Mouse (Mus musculus): ENCODE results near the gene Gmds. TPM values are rescaled to one million over a fixed set of nuclear protein-coding genes. Genes with fewer than 3 reads are reported as not detected.

Gene Gmds
- polyA plus RNA-seq, 1 experiment: 10.6 TPM

DNA sequence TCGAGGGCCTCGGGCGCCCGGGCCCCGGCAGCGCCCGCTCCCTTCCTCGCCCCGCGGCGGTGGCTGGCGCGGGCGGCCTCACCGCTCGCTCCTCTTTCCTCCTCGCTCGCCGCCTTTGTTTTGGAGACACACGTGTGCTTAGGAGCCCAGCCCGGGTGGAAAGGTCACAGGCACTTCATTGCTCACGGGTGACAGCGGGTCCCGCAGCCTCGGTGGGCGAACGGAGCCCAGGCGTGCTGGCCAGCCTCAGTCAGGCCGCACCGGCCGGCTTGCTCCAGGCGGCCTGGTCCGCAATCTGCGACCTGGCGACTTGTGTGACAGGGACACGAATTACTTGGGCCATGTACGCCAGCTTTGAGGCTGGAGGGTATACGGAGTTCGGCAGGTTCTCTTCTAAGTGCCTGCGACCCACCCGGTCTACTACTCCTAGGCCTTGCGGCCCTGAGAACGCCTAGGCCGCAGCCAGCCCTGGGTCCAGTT lies 527.0 kb downstream of the Gmds start:
- no peak overlapping the region for H3K27ac ChIP-seq (ENCODE audit: insufficient read depth, low read length)
- no peaks in the 10 kb centered on the region for H3K9me3 ChIP-seq (replicated peaks; ENCODE audit: control insufficient read depth, insufficient read depth, low read length, poor library complexity, severe bottlenecking)
- no peaks in the 10 kb centered on the region for H3K36me3 ChIP-seq (ENCODE audit: control insufficient read depth, insufficient read depth, low read length, poor library complexity, severe bottlenecking)
- H3K9ac ChIP-seq (ENCODE audit: low read depth, poor library complexity, severe bottlenecking): peak overlapping the region; percentile 65
- H3K4me1 ChIP-seq (ENCODE audit: control insufficient read depth, insufficient read depth, low read length): no peaks in the 10 kb centered on the region
- TF ChIP-seq EP300 (IDR thresholded peaks at IDR 0.05; ENCODE audit: insufficient read depth, low read depth, low read length) (no peak), CTCF (IDR thresholded peaks at IDR 0.05; ENCODE audit: low read depth, low read length) (no peak), POLR2A (IDR thresholded peaks at IDR 0.05; ENCODE audit: insufficient read depth, low read length) (no peak)
- H3K4me3 ChIP-seq (ENCODE audit: low read depth, low read length): peak overlapping the region; percentile 62
- peaks cover 33% of the 10 kb centered on the region for H3K27me3 ChIP-seq (ENCODE audit: control insufficient read depth, insufficient read depth, low read length, poor library complexity, severe bottlenecking)

DNA sequence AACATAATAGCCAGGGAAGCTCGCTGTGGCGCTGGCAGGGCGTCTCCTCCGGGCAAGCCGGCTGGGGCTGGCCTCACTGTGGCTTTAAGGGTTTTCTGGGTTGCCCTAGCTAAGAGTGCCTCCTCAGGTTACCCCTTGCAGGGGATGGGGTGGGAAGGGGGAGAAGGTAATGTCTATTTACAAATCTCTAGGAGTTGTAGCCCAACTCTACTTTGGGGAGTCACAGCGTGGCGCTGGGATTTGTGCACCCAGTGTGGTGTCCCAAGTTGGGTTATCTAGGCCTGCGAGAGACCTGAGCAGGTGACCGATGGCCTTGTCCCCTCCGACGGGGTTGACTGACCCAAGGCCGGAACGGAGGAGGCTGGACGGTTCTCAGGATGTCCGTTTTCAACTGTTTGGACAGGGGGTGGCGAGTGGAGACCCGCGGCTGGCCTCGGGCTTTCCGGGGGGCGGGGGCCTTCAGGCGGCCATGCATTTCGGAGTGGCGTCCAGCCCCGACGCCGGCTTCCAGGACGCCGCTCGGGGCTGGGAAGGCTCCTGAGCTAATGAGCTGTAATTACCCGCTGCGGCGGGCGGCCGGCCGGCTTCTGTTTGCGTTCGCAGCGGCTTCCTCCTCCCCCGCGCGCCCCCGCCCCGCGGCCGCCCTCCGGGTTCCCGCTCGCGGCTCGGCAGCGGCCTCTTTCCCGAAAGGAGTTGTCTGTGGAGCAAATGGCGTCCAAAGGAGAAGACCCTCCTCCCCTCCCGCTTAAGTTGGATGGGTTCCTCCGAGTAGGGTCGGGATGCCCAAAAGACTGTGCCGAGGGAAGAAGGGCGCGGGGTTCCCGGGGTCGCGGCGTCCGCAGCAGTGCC lies 527.6 kb downstream of the Gmds start:
- Histone ChIP-seq H3K9me3 (replicated peaks; ENCODE audit: control insufficient read depth, insufficient read depth, low read length, poor library complexity, severe bottlenecking) (no peaks in the 10 kb centered on the region), H3K9ac (ENCODE audit: low read depth, poor library complexity, severe bottlenecking) (peak overlapping the region; percentile 65), H3K36me3 (ENCODE audit: control insufficient read depth, insufficient read depth, low read length, poor library complexity, severe bottlenecking) (no peaks in the 10 kb centered on the region), H3K27me3 (ENCODE audit: control insufficient read depth, insufficient read depth, low read length, poor library complexity, severe bottlenecking) (peaks cover 34% of the 10 kb centered on the region), H3K4me1 (ENCODE audit: control insufficient read depth, insufficient read depth, low read length) (no peaks in the 10 kb centered on the region), H3K27ac (ENCODE audit: insufficient read depth, low read length) (no peak overlapping the region), H3K4me3 (ENCODE audit: low read depth, low read length) (peak overlapping the region; percentile 62)
- TF ChIP-seq EP300 (IDR thresholded peaks at IDR 0.05; ENCODE audit: insufficient read depth, low read depth, low read length) (no peak), CTCF (IDR thresholded peaks at IDR 0.05; ENCODE audit: low read depth, low read length) (no peak), POLR2A (IDR thresholded peaks at IDR 0.05; ENCODE audit: insufficient read depth, low read length) (no peak)

DNA sequence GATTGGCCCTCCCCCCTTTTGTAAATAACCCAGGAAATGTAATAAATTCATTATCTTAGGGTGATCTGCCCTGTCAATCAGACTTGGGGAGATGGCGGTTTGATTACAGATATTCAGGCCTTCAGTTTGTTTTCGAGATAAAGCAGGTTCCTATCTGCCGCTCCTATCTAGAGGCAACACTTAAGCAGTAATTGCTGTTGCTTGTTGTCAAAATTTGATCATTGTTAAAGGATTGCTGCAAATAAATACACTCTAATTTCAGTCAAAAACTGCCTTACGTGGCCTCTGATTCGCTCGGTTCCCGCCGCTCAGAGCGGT lies 528.2 kb downstream of the Gmds start:
- no peak for TF ChIP-seq EP300 (IDR thresholded peaks at IDR 0.05; ENCODE audit: insufficient read depth, low read depth, low read length)
- TF ChIP-seq POLR2A (IDR thresholded peaks at IDR 0.05; ENCODE audit: insufficient read depth, low read length): no peak
- no peak for TF ChIP-seq CTCF (IDR thresholded peaks at IDR 0.05; ENCODE audit: low read depth, low read length)
- H3K27ac ChIP-seq (ENCODE audit: insufficient read depth, low read length): no peak overlapping the region
- H3K27me3 ChIP-seq (ENCODE audit: control insufficient read depth, insufficient read depth, low read length, poor library complexity, severe bottlenecking): peaks cover 40% of the 10 kb centered on the region
- H3K4me1 ChIP-seq (ENCODE audit: control insufficient read depth, insufficient read depth, low read length): no peaks in the 10 kb centered on the region
- H3K9me3 ChIP-seq (replicated peaks; ENCODE audit: control insufficient read depth, insufficient read depth, low read length, poor library complexity, severe bottlenecking): no peaks in the 10 kb centered on the region
- no peak overlapping the region for H3K9ac ChIP-seq (ENCODE audit: low read depth, poor library complexity, severe bottlenecking)
- H3K4me3 ChIP-seq (ENCODE audit: low read depth, low read length): no peak overlapping the region
- no peaks in the 10 kb centered on the region for H3K36me3 ChIP-seq (ENCODE audit: control insufficient read depth, insufficient read depth, low read length, poor library complexity, severe bottlenecking)

DNA sequence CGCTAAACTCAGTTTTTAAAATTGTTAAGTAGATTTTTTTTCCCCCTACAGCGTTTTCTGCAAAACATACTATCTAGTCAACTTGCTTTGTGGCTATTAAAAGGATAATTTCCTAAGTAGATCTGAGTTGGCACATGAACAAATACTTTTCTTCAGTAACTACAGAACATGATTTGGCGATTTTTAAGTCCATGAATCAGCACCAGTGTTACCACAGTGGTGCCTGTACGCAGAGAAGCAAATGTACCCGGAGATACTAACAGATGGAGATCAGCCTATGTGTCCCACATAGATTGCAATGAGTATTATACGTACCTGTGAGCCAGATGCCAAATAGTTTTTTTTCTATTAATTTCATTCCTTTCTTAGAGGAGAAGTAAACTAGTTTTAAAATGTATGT lies 528.8 kb downstream of the Gmds start:
- no peak for TF ChIP-seq POLR2A (IDR thresholded peaks at IDR 0.05; ENCODE audit: insufficient read depth, low read length)
- TF ChIP-seq CTCF (IDR thresholded peaks at IDR 0.05; ENCODE audit: low read depth, low read length): no peak
- TF ChIP-seq EP300 (IDR thresholded peaks at IDR 0.05; ENCODE audit: insufficient read depth, low read depth, low read length): no peak
- Histone ChIP-seq H3K9ac (ENCODE audit: low read depth, poor library complexity, severe bottlenecking) (no peak overlapping the region), H3K27ac (ENCODE audit: insufficient read depth, low read length) (no peak overlapping the region), H3K9me3 (replicated peaks; ENCODE audit: control insufficient read depth, insufficient read depth, low read length, poor library complexity, severe bottlenecking) (no peaks in the 10 kb centered on the region), H3K4me3 (ENCODE audit: low read depth, low read length) (no peak overlapping the region), H3K36me3 (ENCODE audit: control insufficient read depth, insufficient read depth, low read length, poor library complexity, severe bottlenecking) (no peaks in the 10 kb centered on the region), H3K27me3 (ENCODE audit: control insufficient read depth, insufficient read depth, low read length, poor library complexity, severe bottlenecking) (peaks cover 41% of the 10 kb centered on the region), H3K4me1 (ENCODE audit: control insufficient read depth, insufficient read depth, low read length) (no peaks in the 10 kb centered on the region)

DNA sequence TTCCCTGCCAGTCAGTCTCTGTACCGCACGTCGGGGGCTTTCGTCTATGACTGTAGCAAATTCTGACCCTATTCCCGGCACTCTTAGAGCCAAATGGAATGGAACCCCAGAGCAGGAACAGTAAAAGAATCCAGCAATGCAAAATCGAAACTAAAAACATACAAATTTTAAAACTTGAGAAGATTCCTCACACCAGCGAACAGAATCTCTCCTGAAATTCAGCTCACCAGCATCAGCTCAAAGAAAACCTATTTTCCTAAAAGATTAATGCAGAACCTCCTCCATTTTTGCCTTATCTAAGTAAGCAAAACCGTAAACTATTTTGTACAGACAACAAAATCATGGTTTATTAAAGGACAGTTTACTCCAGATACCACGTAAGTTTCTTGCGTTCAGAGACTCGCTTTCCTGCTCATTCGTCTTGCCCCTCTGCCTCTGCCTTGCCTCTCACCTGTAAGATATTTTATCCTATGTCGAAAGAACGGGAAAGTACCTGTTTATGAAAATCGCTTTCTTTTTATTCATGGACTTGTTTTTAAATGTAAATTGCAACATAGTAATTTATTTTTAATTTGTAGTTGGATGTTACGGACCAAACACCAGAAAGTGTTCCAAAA lies 529.6 kb downstream of the Gmds start:
- TF ChIP-seq POLR2A (IDR thresholded peaks at IDR 0.05; ENCODE audit: insufficient read depth, low read length) (no peak), EP300 (IDR thresholded peaks at IDR 0.05; ENCODE audit: insufficient read depth, low read depth, low read length) (no peak), CTCF (IDR thresholded peaks at IDR 0.05; ENCODE audit: low read depth, low read length) (no peak)
- peak overlapping the region; percentile 10; the same call in 1 of the 2 replicates for H3K4me3 ChIP-seq (ENCODE audit: low read depth, low read length)
- H3K27me3 ChIP-seq (ENCODE audit: control insufficient read depth, insufficient read depth, low read length, poor library complexity, severe bottlenecking): peaks cover 41% of the 10 kb centered on the region
- no peak overlapping the region for H3K9ac ChIP-seq (ENCODE audit: low read depth, poor library complexity, severe bottlenecking)
- H3K4me1 ChIP-seq (ENCODE audit: control insufficient read depth, insufficient read depth, low read length): no peaks in the 10 kb centered on the region
- H3K27ac ChIP-seq (ENCODE audit: insufficient read depth, low read length): no peak overlapping the region
- H3K9me3 ChIP-seq (replicated peaks; ENCODE audit: control insufficient read depth, insufficient read depth, low read length, poor library complexity, severe bottlenecking): no peaks in the 10 kb centered on the region
- H3K36me3 ChIP-seq (ENCODE audit: control insufficient read depth, insufficient read depth, low read length, poor library complexity, severe bottlenecking): no peaks in the 10 kb centered on the region

Measured in ES-Bruce4 (cell line).